Mouse (Mus musculus): ENCODE measurements around the gene Cyp4a30b. TPM values are rescaled to one million over a fixed set of nuclear protein-coding genes. Genes with fewer than 3 reads are reported as not detected.

Cyp4a30b gene
- polyA plus RNA-seq (2017; shearing (Covaris generic)): not detected

DNA sequence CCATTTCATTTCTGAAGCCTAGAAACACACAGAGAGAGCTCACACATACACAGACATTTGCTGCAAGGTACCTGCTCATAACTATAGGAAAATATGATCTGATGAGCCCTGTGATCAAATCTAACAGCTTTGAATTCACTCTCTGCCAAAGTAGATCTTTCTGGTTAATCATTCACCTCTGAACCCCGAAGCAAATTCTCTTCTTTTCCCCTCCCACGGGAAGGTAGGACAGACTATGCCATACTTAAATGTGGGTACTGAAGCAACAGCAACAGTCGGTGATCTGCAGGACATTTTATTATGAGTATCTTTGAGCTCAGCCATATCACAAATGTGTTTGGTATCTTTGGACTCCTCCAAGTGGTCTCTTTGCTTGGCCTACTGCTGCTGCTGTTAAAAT is at the start of gene Cyp4a30b:
TSS of gene Cyp4a30b (plus strand) at position 301 of the 400 bp plus-strand sequence.

DNA sequence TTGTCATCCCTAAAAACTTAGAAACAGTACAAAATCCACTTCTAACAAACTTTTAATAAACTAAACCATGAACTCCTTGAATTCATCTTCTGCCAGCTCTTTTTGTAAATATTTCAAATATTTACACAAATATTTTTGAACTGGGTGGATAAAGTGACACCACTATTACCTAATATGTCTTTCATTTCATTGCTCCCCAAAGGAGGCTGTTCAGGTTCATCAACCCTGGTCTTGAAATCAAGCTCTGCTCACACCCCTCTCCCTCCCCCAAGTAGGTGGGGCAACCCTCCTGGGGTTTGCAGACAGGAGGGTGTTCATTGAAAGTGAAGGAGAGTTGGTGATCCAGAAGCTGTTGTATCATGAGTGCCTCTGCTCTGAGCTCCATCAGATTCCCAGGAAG is 41.1 kb upstream of the Cyp4a30b start, which contains the start of gene Cyp4a12b:
TSS of gene Cyp4a12b (plus strand) at position 301 of the 400 bp plus-strand sequence.

DNA sequence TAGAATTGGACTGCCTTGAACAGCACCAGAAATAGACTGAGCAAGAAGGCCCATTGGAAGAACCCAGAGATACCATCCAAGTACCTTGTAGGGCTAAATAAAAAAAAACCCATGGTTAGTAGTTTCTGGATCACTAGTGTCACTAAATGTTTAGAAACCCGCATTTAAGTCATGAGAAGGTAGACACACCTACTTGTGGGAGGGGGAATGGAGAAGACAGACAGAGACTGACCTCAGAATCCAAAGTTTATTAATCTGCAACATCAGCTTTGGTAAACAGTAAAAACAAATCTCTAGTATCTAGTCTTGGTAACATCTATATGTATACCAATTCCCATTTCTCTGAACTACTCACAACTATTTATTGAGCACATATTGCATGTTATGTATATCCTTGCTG is 43.6 kb downstream of the Cyp4a30b start, which contains the start of gene Cyp4a14:
TSS of gene Cyp4a14 (minus strand) at position 142 of the 400 bp plus-strand sequence.

DNA sequence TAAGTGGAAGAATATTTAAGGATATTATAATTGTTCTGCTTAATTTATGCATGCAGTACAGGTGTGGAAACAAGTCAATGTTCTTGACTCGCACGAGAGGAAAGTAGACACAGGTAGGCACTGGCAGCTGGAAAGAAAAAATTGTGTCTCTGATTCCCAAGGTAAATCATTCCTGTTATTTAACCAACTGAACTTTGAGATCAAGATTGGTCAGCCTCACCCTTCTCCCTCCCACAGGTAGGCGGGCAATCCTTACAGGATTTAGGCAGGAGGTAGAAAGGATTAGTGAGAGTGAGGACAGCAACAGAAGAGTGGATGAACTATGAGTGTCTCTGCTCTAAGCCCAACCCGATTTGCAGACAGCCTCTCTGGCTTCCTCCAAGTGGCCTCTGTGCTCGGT is 65.6 kb downstream of the Cyp4a30b start, which contains the start of gene Cyp4a10:
TSS of gene Cyp4a10 (plus strand) at position 265 of the 400 bp plus-strand sequence.

Other genes with a start within 250 kb of the Cyp4a30b start
- not detected for gene Cyp4a29, start 210.5 kb upstream of the Cyp4a30b start, polyA plus RNA-seq (2017; shearing (Covaris generic))
- not detected for gene Cyp4a12a, start 153.6 kb upstream of the Cyp4a30b start, polyA plus RNA-seq (2017; shearing (Covaris generic))
- gene Cyp4a12b, start 41.0 kb upstream of the Cyp4a30b start, polyA plus RNA-seq (2017; shearing (Covaris generic)): not detected
- not detected for gene Cyp4a14, start 43.5 kb downstream of the Cyp4a30b start, polyA plus RNA-seq (2017; shearing (Covaris generic))
- gene Cyp4a10, start 65.7 kb downstream of the Cyp4a30b start, polyA plus RNA-seq (2017; shearing (Covaris generic)): not detected
- not detected for gene Cyp4a31, start 111.0 kb downstream of the Cyp4a30b start, polyA plus RNA-seq (2017; shearing (Covaris generic))
- not detected for gene Cyp4a32, start 148.4 kb downstream of the Cyp4a30b start, polyA plus RNA-seq (2017; shearing (Covaris generic))
- not detected for gene Cyp4b1, start 195.1 kb downstream of the Cyp4a30b start, polyA plus RNA-seq (2017; shearing (Covaris generic))

Measured in naive thymus-derived CD4-positive, alpha-beta T cell, adult 5 months (primary cell).